ENCODE assay signal across 24 mouse cellular contexts in the genomic region with DNA sequence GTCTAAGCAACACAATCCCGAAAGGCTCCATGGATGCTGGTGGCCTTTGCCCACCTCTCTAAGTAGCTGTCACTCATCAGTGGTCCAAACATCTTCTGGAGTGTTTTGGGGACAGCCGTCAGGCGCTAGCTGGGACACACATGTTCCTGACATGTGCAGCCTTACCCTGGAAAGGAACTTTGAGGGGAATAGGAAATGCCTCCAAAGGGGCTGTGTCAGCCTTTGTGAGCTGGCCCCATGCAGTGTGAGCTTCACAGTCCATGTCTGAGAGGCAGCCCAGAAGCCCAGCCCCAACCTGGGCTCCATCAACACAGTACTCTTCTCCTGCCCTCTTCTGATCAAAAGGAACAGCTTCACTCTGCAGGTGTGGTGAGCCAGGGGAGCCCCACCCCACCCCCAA.
DNase-seq lines count a peak whose midpoint lies in the region; ATAC-seq and TF ChIP-seq lines count a peak whose summit lies in the region.
"Had no signal": no experiment of that assay in that cellular context is flagged by ENCODE, and none has a peak within 500 bp of the region (broad histone marks: within the 10 kb centered on the region; RNA-seq: fewer than 3 reads in every experiment).

No protein-coding gene starts in this region.

- no peaks in the 10 kb centered on the region for H3K9me3 ChIP-seq in embryonic facial prominence, embryonic 12.5 days
- H3K9me3 ChIP-seq in embryonic facial prominence, embryonic 10.5 days: no peaks in the 10 kb centered on the region
- H3K9me3 ChIP-seq: embryonic facial prominence, embryonic 13.5 days; heart, embryonic 15.5 days; intestine, embryonic 15.5 days had no signal

- TF ChIP-seq CTCF in layer of hippocampus, adult 2 months (conservative IDR thresholded peaks at IDR 0.05): no peak

- H3K27me3 ChIP-seq in embryonic facial prominence, embryonic 12.5 days: no peaks in the 10 kb centered on the region
- no peaks in the 10 kb centered on the region for H3K27me3 ChIP-seq in embryonic facial prominence, embryonic 10.5 days (replicated peaks; ENCODE audit: low read depth, poor library complexity, severe bottlenecking)
- H3K27me3 ChIP-seq: embryonic facial prominence, embryonic 13.5 days; heart, embryonic 15.5 days; intestine, embryonic 15.5 days had no signal

- intact Hi-C loops in heart, postnatal 36 days (cut with DNase I): no loop called here

- H3K27ac ChIP-seq in embryonic facial prominence, embryonic 12.5 days: 0 out of 2 replicates have a peak overlapping the region, but pooled peaks have one; percentile 23
- no peak overlapping the region for H3K27ac ChIP-seq in embryonic facial prominence, embryonic 10.5 days (replicated peaks)
- H3K27ac ChIP-seq in layer of hippocampus, adult 2 months: peak overlapping the region; percentile 70; the same call in 1 of the 2 replicates
- H3K27ac ChIP-seq: embryonic facial prominence, embryonic 13.5 days; heart, embryonic 15.5 days; intestine, embryonic 15.5 days had no signal

- DNase-seq in embryonic facial prominence, embryonic 10.5 days (ENCODE audit: low spot score): no peak
- peak; percentile 91 for DNase-seq in heart, adult 11 months
- no peak for DNase-seq in heart, postnatal 36 days
- no peak for DNase-seq in layer of hippocampus, adult 2 months (ENCODE audit: low spot score in 2 of 2)
- DNase-seq in layer of hippocampus, postnatal 10 days (ENCODE audit: low spot score in 2 of 2): no peak
- no peak for DNase-seq in kidney, adult 18-20 months
- DNase-seq: adrenal gland, adult 8-10 months; adrenal gland, postnatal 36 days; B cell, adult 2 months; cerebellum, adult 11 months; cerebellum, adult 8-10 months; cerebellum, postnatal 14 days; embryo, embryonic 11 days; gastrocnemius, postnatal 25 days; heart, postnatal 14 days; kidney, adult 2 months had no signal

- WGBS in embryonic facial prominence, embryonic 12.5 days: 96% methylated on average over 3 of the region's 3 CpGs
- 92% methylated on average over 3 of the region's 3 CpGs for WGBS in embryonic facial prominence, embryonic 10.5 days

- H3K36me3 ChIP-seq in embryonic facial prominence, embryonic 12.5 days: peaks cover 19% of the 10 kb centered on the region
- peaks cover 45% of the 10 kb centered on the region for H3K36me3 ChIP-seq in embryonic facial prominence, embryonic 10.5 days (replicated peaks)
- H3K36me3 ChIP-seq: G1E; intestine, embryonic 15.5 days had no signal

- no peak overlapping the region for H3K4me2 ChIP-seq in embryonic facial prominence, embryonic 12.5 days (replicated peaks)
- H3K4me2 ChIP-seq: embryonic facial prominence, embryonic 13.5 days; heart, embryonic 11.5 days; heart, embryonic 15.5 days; intestine, embryonic 15.5 days had no signal

- ATAC-seq in embryonic facial prominence, embryonic 12.5 days (ENCODE audit: insufficient number of reproducible peaks, insufficient read depth, low FRiP score, low TSS enrichment): no peak
- ATAC-seq: CD4-positive, CD25-positive, alpha-beta regulatory T cell, adult 4 months; forebrain, embryonic 14.5 days; intestine, embryonic 15.5 days had no signal

- peaks cover 17% of the 10 kb centered on the region for H3K4me1 ChIP-seq in embryonic facial prominence, embryonic 12.5 days
- peaks cover 25% of the 10 kb centered on the region for H3K4me1 ChIP-seq in embryonic facial prominence, embryonic 10.5 days

- no peak overlapping the region for H3K9ac ChIP-seq in embryonic facial prominence, embryonic 12.5 days
- H3K9ac ChIP-seq: embryonic facial prominence, embryonic 13.5 days; heart, embryonic 15.5 days; intestine, embryonic 15.5 days had no signal

- no peak overlapping the region for H3K4me3 ChIP-seq in embryonic facial prominence, embryonic 12.5 days
- no peak overlapping the region for H3K4me3 ChIP-seq in embryonic facial prominence, embryonic 10.5 days
- H3K4me3 ChIP-seq in layer of hippocampus, adult 2 months: no peak overlapping the region
- H3K4me3 ChIP-seq: embryonic facial prominence, embryonic 13.5 days; heart, embryonic 15.5 days; intestine, embryonic 15.5 days had no signal
